Mouse (Mus musculus): Measurements from ENCODE around the gene Lrp1. TPM values are rescaled to one million over a fixed set of nuclear protein-coding genes. Genes with fewer than 3 reads are reported as not detected.

The Lrp1 gene
- total RNA-seq, 2 experiments from 2014 or later, result 62.4 to 104 TPM

GRCm38 (mm10) chr10:127616261-127616679 is 4.7 kb downstream of the Lrp1 start:
- ATAC-seq (ENCODE audit: poor library complexity, severe bottlenecking), result no peak

- no peak for ATAC-seq (ENCODE audit: poor library complexity, severe bottlenecking)
Observed at GRCm38 (mm10) chr10:127615591-127615990, 5.4 kb downstream of the Lrp1 start.

DNA sequence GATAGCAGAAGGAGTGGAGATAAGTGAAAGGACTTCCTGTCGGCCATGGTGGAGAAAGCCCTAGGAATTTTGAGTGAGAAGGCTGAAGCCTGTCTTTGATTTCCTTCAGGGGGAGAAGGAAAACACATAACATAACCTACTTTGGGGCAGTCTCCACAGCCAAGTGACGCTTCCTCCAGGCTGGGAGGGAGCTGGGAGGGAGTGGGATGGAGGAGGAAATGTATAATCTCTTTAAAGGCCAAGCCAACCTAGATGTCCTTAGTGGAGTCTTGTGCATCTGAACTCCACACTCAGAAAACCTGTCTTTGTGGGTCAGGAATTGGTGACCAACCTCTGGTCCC is 5.9 kb downstream of the Lrp1 start:
- ATAC-seq (ENCODE audit: poor library complexity, severe bottlenecking), result no peak

DNA sequence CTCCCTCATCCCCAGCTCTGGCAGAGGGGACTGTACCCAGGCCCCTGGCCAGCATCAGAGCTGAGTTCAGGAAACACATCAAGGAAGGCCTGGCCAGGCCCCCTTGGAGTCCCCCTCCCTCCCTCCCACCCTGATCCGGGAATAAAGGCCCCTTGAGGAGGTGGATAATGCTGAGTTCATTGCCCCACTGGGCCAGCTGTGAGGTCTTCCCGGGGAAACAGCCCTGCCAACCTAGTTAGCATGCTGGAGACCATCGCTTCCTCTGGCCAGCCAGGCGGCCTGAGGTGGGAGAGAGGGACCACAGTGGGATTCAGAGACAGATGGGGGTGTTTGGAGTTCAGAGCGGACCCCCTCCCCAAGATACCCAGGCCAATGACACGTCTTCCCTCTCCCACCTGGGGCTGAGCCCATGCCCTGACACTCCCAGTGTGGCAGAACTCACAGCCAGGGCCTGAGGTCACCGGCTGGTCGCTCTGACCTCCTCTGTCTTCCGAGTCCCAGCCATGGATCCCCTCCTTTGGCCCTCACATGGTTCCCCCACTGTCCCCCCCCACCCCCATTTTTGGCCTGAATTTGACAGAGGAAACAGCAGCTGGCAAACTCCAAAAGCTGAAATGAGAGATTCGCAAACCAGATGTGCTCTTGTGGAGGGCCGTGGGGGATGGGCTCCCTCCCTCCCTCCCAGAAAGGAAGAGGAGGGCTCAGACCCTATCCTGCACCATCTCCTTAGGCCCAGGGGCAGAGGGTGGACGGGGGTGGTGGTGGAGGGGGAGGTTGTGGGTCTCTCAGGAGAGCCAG is 6.5 kb downstream of the Lrp1 start:
- no peak for ATAC-seq (ENCODE audit: poor library complexity, severe bottlenecking)

GRCm38 (mm10) chr10:127612079-127612775 is 8.7 kb downstream of the Lrp1 start:
- no peak for ATAC-seq (ENCODE audit: poor library complexity, severe bottlenecking)

DNA sequence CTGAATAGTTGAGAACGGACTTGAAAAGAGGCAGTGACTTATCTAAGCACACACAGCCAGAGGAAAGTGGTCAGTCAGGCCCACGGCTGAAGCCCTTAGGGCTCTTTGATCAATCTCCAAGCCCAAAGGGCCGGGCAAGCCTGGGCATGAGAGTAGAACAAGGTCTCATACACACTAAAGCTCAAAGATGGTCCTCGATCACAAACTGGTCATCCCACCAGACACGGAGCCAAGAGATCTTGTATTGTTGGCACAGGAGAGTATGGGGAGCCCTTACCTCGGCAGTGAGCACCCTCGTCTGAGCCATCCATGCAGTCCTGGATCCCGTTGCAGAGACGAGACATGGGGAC is 10.9 kb downstream of the Lrp1 start:
- ATAC-seq (ENCODE audit: poor library complexity, severe bottlenecking), result no peak

GRCm38 (mm10) chr10:127609415-127610065 is 11.4 kb downstream of the Lrp1 start:
- no peak for ATAC-seq (ENCODE audit: poor library complexity, severe bottlenecking)

DNA sequence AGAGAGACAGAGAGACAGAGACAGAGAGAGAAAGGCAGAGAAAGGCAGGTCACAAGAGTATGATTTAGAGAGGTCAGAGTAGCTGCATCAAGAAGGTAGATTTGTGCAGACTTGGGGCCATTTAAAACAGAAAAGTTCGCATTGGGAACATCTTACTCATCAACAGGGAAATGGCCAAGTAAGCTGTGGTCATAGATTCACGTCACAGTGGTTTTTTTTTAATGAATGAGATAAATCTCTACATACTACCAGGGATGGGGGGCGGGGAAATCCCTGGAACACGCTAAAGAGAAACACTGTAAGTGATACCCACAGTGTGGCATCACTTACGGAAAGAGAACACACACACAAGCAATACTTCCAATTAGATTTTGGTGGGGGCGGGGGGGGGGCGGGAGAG is 13.9 kb downstream of the Lrp1 start:
- no peak for ATAC-seq (ENCODE audit: poor library complexity, severe bottlenecking)

DNA sequence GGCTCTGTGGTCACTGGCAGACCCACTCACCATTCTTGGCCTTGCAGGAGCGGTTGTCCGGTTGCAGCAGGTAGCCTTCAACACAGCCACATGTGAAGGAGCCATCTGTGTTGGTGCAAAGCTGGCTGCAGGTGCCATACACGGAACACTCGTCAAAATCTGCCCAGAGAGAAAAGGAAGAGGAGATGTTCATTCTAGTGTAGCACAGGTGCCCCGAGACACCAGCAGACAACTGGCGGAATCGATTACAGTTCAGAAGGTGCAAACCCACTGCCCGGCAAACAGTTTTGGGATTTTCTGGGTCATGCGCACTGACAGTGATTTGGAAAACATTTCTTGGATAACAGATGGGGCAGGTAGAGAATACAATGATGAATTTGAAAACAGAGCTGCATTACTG is 15.2 kb downstream of the Lrp1 start:
- no peak for ATAC-seq (ENCODE audit: poor library complexity, severe bottlenecking)

DNA sequence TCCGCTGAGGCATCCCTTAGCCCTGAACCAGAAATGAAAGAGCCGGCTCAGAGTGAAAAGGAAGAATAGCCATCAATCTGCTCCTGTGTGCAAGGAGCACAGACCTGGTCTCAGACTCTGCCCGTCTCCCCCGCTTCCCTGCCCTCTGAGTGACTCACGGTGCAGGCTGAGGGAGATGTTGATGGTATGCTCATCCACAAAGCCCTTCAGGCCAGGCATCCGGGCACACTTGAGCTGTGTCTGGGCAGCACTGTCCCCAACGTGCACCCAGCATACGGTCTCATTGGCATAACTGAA is 15.7 kb downstream of the Lrp1 start:
- ATAC-seq (ENCODE audit: poor library complexity, severe bottlenecking), result no peak

DNA sequence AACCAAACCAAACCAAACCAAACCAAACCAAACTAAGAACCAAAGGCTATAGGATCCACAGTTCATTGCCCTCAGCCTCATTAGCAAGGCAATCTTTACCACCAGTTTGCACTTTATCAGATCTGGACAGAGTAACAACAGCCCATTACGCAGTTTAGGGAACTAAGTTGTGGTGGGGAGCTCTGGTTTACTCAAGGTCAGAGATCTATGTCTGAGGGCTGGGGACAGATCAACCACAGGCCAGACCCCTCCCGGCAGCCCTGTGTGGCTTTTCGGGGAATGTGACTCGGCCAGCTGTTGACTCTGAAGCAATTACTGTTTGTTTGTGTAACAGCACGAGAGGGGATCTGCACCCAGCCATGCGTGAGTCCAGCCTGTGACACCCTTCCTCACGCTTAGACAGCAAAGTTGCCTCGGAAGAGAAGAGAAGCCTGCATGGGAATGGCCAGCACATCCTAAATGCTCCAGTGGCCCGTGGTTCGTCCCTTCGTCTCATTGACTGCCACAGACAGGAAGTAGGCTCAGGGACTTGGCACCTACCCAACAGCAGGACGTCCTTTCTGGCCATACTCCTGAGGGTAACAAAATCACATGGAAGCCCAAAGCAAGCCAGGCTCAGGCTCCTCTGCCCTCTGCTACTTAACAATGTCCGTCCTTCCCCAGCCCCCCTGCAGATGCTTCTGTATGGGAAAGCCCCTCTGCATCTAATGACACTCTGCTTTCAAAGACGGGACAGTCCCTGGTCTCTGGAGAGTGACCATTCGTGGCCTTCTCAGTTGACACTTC is 16.3 kb downstream of the Lrp1 start:
- peak; percentile 76 for ATAC-seq (ENCODE audit: poor library complexity, severe bottlenecking)

GRCm38 (mm10) chr10:127603437-127604371 is 17.2 kb downstream of the Lrp1 start:
- ATAC-seq (ENCODE audit: poor library complexity, severe bottlenecking), result peak; percentile 54

GRCm38 (mm10) chr10:127602194-127602593 is 18.8 kb downstream of the Lrp1 start:
- ATAC-seq (ENCODE audit: poor library complexity, severe bottlenecking), result no peak

- no peak for ATAC-seq (ENCODE audit: poor library complexity, severe bottlenecking)
Observed at GRCm38 (mm10) chr10:127599779-127600541, 21.0 kb downstream of the Lrp1 start.

DNA sequence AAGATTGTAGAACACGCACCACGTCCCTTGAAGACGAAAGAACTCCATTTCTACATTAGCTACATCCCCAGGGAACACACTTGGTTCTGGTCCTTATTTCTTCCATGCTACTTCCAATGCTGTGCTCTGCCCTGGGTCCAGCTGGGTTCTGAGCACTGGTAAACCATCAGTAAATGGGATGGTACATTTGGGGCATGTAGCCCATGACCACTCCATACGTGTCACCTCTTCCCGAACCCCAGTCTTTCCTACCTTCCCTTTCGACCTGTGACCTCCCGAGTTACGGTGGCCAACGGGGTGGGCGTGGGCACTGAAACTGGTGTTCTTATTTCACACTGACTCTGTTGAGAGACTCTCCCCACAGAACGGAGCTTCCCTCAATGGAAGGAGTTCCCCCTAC is 21.7 kb downstream of the Lrp1 start:
- 0 out of 2 replicates have a peak, but pooled peaks have one; percentile 14 for ATAC-seq (ENCODE audit: poor library complexity, severe bottlenecking)

- no peak for ATAC-seq (ENCODE audit: poor library complexity, severe bottlenecking)
Observed at GRCm38 (mm10) chr10:127598607-127599006, 22.3 kb downstream of the Lrp1 start.

- ATAC-seq (ENCODE audit: poor library complexity, severe bottlenecking), result peak; percentile 71
Observed at GRCm38 (mm10) chr10:127597311-127597901, 23.5 kb downstream of the Lrp1 start.

DNA sequence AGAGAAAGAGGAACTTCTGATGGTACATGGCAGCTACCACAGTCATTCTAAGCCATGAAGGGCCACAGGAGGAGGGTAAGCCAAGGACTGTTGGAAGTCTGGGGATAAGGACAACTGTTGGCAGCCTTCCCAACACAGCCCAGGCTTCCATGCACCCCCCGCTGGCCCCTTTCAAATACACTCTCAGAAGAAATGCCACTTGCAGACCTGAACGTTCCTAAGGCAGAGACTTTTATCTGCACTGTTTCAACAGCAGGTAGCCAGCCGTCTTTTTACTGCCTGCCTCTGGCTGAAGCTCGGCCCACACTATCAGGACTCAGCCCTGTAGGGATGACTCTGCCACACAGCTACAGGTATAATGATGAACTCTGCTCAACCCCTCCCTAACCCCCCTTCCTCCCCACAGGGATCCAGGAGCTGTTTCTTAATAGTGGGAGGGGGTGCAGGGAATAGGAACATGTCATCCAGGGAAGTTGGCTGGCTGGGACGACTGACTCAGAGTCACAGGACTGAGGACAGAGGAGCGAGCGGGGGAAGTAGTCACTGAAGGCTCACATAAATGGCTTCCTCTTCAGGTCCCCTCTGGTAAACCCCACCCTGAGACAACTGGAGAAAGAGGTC is 24.5 kb downstream of the Lrp1 start:
- peak; percentile 43 for ATAC-seq (ENCODE audit: poor library complexity, severe bottlenecking)

Data from megakaryocyte, adult 5-6 weeks (primary cell).